Mouse (Mus musculus) lung, embryonic 16.5 days (tissue): ENCODE measurements at regions not wholly inside any gene's neighbourhood (a gene's known extent, or its start where the extent isn't known, plus 50 kb on each side); places are given as distances from the start of the nearest gene placed in this dataset.

Experiments used
- ATAC-seq: fragments of 200-750 bp; cut with Nextera tagmentation; 2 replicates; pipeline ENCODE4 v1.8.0; 2017; ENCODE audit warnings: low read depth, mild to moderate bottlenecking, moderate library complexity
- H3K27ac ChIP-seq: fragments of 300-500 bp; sonication (generic); 2 replicates; pipeline ENCODE4 v1.5.1; 2014; ENCODE audit warnings: mild to moderate bottlenecking, control low read depth, low read length
- H3K27me3 ChIP-seq: fragments of 300-500 bp; sonication (generic); 2 replicates; pipeline ENCODE4 v1.6.1; 2014; ENCODE audit warnings: low read depth, low read length, mixed read lengths; ENCODE audit not compliant: control insufficient read depth, insufficient read depth
- H3K36me3 ChIP-seq: fragments of 300-500 bp; sonication (generic); 2 replicates; pipeline ENCODE4 v1.6.1; 2014; ENCODE audit warnings: low read length; ENCODE audit not compliant: control insufficient read depth, insufficient read depth
- H3K4me1 ChIP-seq: fragments of 300-500 bp; sonication (generic); replicated peaks from 2 replicates; pipeline ENCODE4 v1.6.1; 2014; ENCODE audit warnings: low read length, mixed read lengths; ENCODE audit not compliant: control insufficient read depth, insufficient read depth
- H3K4me2 ChIP-seq: fragments of 300-500 bp; sonication (generic); 2 replicates; pipeline ENCODE4 v1.6.1; 2014; ENCODE audit warnings: low read depth, low read length, control low read depth
- H3K4me3 ChIP-seq: fragments of 300-500 bp; sonication (generic); 2 replicates; pipeline ENCODE4 v1.5.1; 2014; ENCODE audit warnings: mild to moderate bottlenecking, low read length, control low read depth
- H3K9ac ChIP-seq: fragments of 300-500 bp; sonication (generic); 2 replicates; pipeline ENCODE4 v1.6.1; 2014; ENCODE audit warnings: low read length, control low read depth
- H3K9me3 ChIP-seq: fragments of 300-500 bp; sonication (generic); 2 replicates; pipeline ENCODE4 v1.6.1; 2016; ENCODE audit warnings: low read length; ENCODE audit not compliant: control insufficient read depth
- WGBS: fragments of 180-500 bp; shearing (Covaris S2); extraction: QIAGEN DNeasy Blood & Tissue Kit; methylation state at CpG from one replicate; pipeline ENCODE4 v1.1.7; 2014; 5-methylcytosine and 5-hydroxymethylcytosine counted together

DNA sequence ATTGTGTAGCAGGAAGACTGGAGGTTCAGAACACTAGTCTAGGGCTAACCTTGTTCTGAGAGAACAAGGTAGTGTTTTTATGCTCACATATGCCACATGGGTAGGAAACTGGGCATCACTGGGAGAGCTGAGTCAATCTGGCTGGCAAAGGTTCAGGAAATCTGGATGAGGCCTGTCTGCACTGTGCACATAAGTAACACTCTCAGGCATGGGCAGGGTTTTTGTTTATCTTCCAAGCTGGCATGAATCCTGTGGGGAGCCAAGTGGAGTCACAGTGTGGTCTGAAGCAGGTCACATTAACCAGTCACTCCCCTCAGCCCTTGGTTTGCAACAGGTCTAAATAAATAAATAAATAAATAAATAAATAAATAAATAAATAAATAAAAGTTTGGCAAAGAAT is 53.0 kb upstream of the Nt5e start:
- H3K36me3 ChIP-seq: no peaks in the 10 kb centered on the region

DNA sequence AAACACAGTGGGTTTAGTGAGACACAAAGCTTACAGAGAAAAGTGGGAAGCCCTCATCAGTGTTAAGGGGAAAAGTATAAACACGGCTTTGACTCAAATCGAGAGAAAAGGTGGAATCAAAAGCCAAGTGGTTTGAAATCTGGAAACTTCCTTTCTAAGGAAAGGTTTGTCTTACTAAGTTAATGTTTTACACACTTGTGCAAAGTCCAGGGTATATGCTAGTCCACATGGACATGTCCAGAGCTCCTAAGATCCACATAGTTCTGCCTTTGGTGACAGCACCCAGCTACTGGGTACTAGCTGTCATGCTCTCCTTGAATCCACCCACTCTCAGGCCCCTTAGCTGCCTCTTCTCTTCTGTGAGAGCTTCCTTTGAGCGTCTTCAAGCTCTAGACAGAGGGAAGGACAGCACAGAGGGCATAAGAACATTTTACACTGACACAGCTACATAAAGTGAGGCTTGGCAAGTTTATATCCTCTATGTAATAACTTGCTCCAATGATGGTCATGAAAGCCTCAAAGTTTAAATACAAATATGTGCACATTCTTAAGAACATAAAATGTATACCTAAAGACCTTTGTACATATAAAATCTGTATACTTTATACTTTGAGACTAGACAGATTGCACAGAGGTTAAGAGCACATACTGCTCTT is 52.2 kb upstream of the Nt5e start:
- Histone ChIP-seq H3K9ac (no peak overlapping the region), H3K4me2 (no peak overlapping the region), H3K4me3 (no peak overlapping the region), H3K27ac (no peak overlapping the region), H3K4me1 (no peaks in the 10 kb centered on the region), H3K27me3 (no peaks in the 10 kb centered on the region), H3K36me3 (no peaks in the 10 kb centered on the region), H3K9me3 (no peaks in the 10 kb centered on the region)
- WGBS: 52% methylated on average over 3 of the region's 3 CpGs
- ATAC-seq: no peak

More for the DNA sequence above, 53.0 kb upstream of the Nt5e start:
- Histone ChIP-seq H3K4me3 (no peak overlapping the region), H3K9me3 (no peaks in the 10 kb centered on the region), H3K9ac (no peak overlapping the region), H3K27ac (no peak overlapping the region), H3K4me1 (no peaks in the 10 kb centered on the region), H3K27me3 (no peaks in the 10 kb centered on the region), H3K4me2 (no peak overlapping the region)
- peak; percentile 56 for ATAC-seq

GRCm38 (mm10) chr9:88276023-88276568 is 50.9 kb upstream of the Nt5e start:
- no peak for ATAC-seq
- Histone ChIP-seq H3K27ac (no peak overlapping the region), H3K9ac (no peak overlapping the region), H3K27me3 (no peaks in the 10 kb centered on the region), H3K4me2 (no peak overlapping the region), H3K9me3 (no peaks in the 10 kb centered on the region), H3K4me1 (no peaks in the 10 kb centered on the region), H3K36me3 (no peaks in the 10 kb centered on the region), H3K4me3 (no peak overlapping the region)
- WGBS: 67% methylated on average over 3 of the region's 3 CpGs

- ATAC-seq: no peak
- no peak overlapping the region for H3K9ac ChIP-seq
- no peaks in the 10 kb centered on the region for H3K4me1 ChIP-seq
- H3K36me3 ChIP-seq: no peaks in the 10 kb centered on the region
- no peaks in the 10 kb centered on the region for H3K27me3 ChIP-seq
- no peak overlapping the region for H3K4me2 ChIP-seq
- WGBS: 80% methylated on average over 6 of the region's 6 CpGs
- no peak overlapping the region for H3K4me3 ChIP-seq
- H3K9me3 ChIP-seq: no peaks in the 10 kb centered on the region
- no peak overlapping the region for H3K27ac ChIP-seq
Measured at GRCm38 (mm10) chr9:88277031-88277430, 50.0 kb upstream of the Nt5e start.
